Mouse (Mus musculus): Measurements from ENCODE around the gene Thap3. TPM values are rescaled to one million over a fixed set of nuclear protein-coding genes. Genes with fewer than 3 reads are reported as not detected.
"Not testable (repeated sequence)": the region's sequence is repeated elsewhere in the genome, so short reads cannot be mapped to it uniquely, and the experiment has no call there.

Gene Thap3
- polyA plus RNA-seq (2014; fragmentation: Nextera tagmentation; extraction: Ambion mirVana) = 27.2 and 31.2 TPM in 2 replicates

DNA sequence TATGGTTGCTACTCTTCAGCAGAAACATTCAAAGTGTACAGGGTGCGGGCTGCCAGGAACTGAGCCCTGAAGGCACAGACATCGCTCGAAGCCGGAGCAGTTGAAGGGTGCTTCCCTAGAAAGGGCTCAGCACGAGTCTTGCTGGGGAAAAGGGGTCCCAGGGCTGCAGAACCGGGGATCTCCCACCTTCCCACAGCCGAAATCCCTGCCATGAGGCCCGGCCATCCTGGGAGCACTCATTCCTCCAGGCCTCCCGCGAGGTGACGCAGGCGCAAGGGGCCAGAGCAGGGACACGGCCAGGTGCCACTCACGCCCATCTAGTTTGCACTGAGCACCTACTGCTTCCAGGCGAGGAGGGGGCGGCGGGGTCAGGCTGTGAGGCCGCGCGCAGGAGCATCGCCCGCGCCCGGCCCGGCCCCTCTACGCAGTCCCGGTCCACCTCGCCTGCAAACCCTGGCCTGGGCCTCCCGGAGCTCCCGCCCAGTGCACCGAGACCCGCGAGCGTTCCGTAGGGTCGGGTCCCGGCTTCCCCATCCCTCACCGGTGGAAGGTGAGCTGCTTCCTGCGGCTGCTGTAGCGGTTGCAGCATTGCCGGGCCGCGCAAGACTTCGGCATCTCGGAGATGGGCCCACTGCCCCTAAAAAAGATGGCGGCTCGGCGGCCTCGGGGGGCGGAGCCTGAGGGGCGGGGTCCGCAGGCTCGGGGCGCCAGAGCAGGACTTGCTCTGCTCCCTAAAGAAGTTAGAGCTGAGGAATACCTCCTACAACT, at the start of gene Thap3:
Gene Thap3, minus strand, starts transcription at position 656 of the 768 bp plus-strand sequence.
- no peaks in the 10 kb centered on the region for H3K9me3 ChIP-seq (ENCODE audit: low read depth, low read length)
- under 1% methylated on average over 53 of the region's 54 CpGs for WGBS
- H3K4me3 ChIP-seq (ENCODE audit: low read depth, low read length) = peak within 1 kb of the TSS; percentile 88
- no peak for TF ChIP-seq CTCF (IDR thresholded peaks at IDR 0.05; ENCODE audit: low read depth)
- H3K4me1 ChIP-seq (ENCODE audit: insufficient read depth) = peaks cover 9% of the 10 kb centered on the region
- H3K27ac ChIP-seq (ENCODE audit: low read depth) = peak within 1 kb of the TSS; percentile 77
- peak within 1 kb of the TSS; percentile 84 for H3K9ac ChIP-seq
- H3K36me3 ChIP-seq (ENCODE audit: insufficient read depth) = peaks cover 55% of the 10 kb centered on the region
- peak; percentile 86 for DNase-seq
- peak; percentile 74 for ATAC-seq (ENCODE audit: insufficient read depth)
- no peaks in the 10 kb centered on the region for H3K27me3 ChIP-seq (ENCODE audit: insufficient read depth, low read length)
- peak within 1 kb of the TSS; percentile 85 for H3K4me2 ChIP-seq

GRCm38 (mm10) chr4:152038225-152038984, 49.6 kb upstream of the Thap3 start, which contains the start of gene Tas1r1:
Gene Tas1r1 (minus strand): TSS chr4:152038568.
- no peak for TF ChIP-seq CTCF (IDR thresholded peaks at IDR 0.05; ENCODE audit: low read depth)
- 40% methylated on average over 10 of the region's 10 CpGs for WGBS
- H3K36me3 ChIP-seq (ENCODE audit: insufficient read depth) = peaks cover 25% of the 10 kb centered on the region
- H3K9ac ChIP-seq = peak within 1 kb of the TSS; percentile 89
- no peaks in the 10 kb centered on the region for H3K9me3 ChIP-seq (ENCODE audit: low read depth, low read length)
- peak within 1 kb of the TSS; percentile 99 for H3K4me3 ChIP-seq (ENCODE audit: low read depth, low read length)
- H3K4me1 ChIP-seq (ENCODE audit: insufficient read depth) = no peaks in the 10 kb centered on the region
- DNase-seq (no peak), ATAC-seq (ENCODE audit: insufficient read depth) (peak; percentile 19; the same call in 1 of the 2 replicates)
- H3K27ac ChIP-seq (ENCODE audit: low read depth) = no peak within 1 kb of the TSS; the same call in 1 of the 2 replicates
- no peaks in the 10 kb centered on the region for H3K27me3 ChIP-seq (ENCODE audit: insufficient read depth, low read length)
- H3K4me2 ChIP-seq = peak within 1 kb of the TSS; percentile 93

GRCm38 (mm10) chr4:152036464-152036863, 47.7 kb upstream of the Thap3 start:
- not testable (repeated sequence) for H3K4me3 ChIP-seq (ENCODE audit: low read depth, low read length); DNase-seq; H3K9ac ChIP-seq; H3K4me2 ChIP-seq; H3K36me3 ChIP-seq (ENCODE audit: insufficient read depth); H3K9me3 ChIP-seq (ENCODE audit: low read depth, low read length); ATAC-seq (ENCODE audit: insufficient read depth); H3K4me1 ChIP-seq (ENCODE audit: insufficient read depth); H3K27me3 ChIP-seq (ENCODE audit: insufficient read depth, low read length); H3K27ac ChIP-seq (ENCODE audit: low read depth)
- TF ChIP-seq CTCF (IDR thresholded peaks at IDR 0.05; ENCODE audit: low read depth) = peak; percentile 26; the same call in 1 of the 2 replicates
- 87% methylated on average over 6 of the region's 6 CpGs for WGBS

- Histone ChIP-seq H3K4me3 (ENCODE audit: low read depth, low read length) (no peak overlapping the region), H3K9me3 (ENCODE audit: low read depth, low read length) (no peaks in the 10 kb centered on the region), H3K36me3 (ENCODE audit: insufficient read depth) (no peaks in the 10 kb centered on the region), H3K27me3 (ENCODE audit: insufficient read depth, low read length) (no peaks in the 10 kb centered on the region), H3K4me2 (no peak overlapping the region), H3K27ac (ENCODE audit: low read depth) (no peak overlapping the region), H3K9ac (no peak overlapping the region), H3K4me1 (ENCODE audit: insufficient read depth) (peaks cover 4% of the 10 kb centered on the region; the same call in 1 of the 2 replicates)
- ATAC-seq (ENCODE audit: insufficient read depth) (no peak), DNase-seq (no peak)
- TF ChIP-seq CTCF (IDR thresholded peaks at IDR 0.05; ENCODE audit: low read depth) = no peak
- WGBS = 85% methylated on average over 13 of the region's 13 CpGs
These were observed 44.1 kb upstream of the Thap3 start for GRCm38 (mm10) chr4:152032922-152033321.

DNA sequence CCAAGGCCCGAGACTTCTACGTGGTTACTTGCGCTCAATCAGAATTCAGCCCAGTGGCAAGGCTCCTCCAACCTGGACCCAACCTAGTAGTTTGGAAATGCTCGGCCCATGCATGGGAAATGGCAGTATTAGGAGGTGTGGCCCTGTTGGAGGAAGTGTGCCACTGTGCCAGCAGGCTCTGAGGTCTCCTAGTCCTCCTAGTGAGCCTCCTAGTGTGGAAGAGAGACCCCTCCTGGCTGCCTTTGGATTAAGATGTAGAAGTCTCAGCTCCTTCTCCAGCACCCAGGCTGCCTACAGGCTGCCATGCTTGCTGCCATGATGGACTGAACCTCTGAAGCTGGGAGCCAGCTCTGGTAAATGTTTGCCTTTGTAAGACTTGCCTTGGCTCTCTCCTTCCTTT, 41.2 kb upstream of the Thap3 start:
- Histone ChIP-seq H3K4me1 (ENCODE audit: insufficient read depth) (peaks cover 14% of the 10 kb centered on the region), H3K36me3 (ENCODE audit: insufficient read depth) (peaks cover 1% of the 10 kb centered on the region; the same call in 1 of the 2 replicates), H3K9me3 (ENCODE audit: low read depth, low read length) (no peaks in the 10 kb centered on the region), H3K4me2 (no peak overlapping the region), H3K27me3 (ENCODE audit: insufficient read depth, low read length) (no peaks in the 10 kb centered on the region), H3K27ac (ENCODE audit: low read depth) (no peak overlapping the region), H3K4me3 (ENCODE audit: low read depth, low read length) (no peak overlapping the region), H3K9ac (no peak overlapping the region)
- ATAC-seq (ENCODE audit: insufficient read depth) (no peak), DNase-seq (peak; percentile 65)
- 81% methylated on average over 4 of the region's 4 CpGs for WGBS
- TF ChIP-seq CTCF (IDR thresholded peaks at IDR 0.05; ENCODE audit: low read depth) = peak; percentile 21

GRCm38 (mm10) chr4:152029087-152029486, 40.3 kb upstream of the Thap3 start:
- ATAC-seq (ENCODE audit: insufficient read depth) = no peak
- TF ChIP-seq CTCF (IDR thresholded peaks at IDR 0.05; ENCODE audit: low read depth) = peak; percentile 57

DNA sequence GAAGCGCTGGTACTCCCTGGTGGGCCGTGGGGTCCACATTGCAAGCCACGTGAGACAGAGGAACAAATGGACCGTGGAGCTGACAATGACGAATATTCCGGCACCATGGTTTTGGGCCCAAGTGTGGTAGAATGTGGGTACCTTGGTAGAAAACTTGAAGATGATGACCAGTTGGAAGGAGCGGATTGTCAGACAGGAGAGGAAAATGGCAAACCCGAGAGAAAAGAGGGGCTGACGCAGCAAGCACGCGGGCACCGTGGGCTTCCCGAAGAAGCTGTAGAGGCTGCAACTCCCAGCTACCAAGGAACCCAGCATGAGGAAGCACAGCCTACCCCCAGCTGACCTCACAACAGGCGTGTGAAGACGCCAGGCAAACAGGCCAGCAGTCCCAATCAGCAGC, 39.7 kb upstream of the Thap3 start:
- peak overlapping the region; percentile 98 for H3K4me2 ChIP-seq
- H3K4me3 ChIP-seq (ENCODE audit: low read depth, low read length) = peak overlapping the region; percentile 73
- H3K27ac ChIP-seq (ENCODE audit: low read depth) = no peak overlapping the region
- TF ChIP-seq CTCF (IDR thresholded peaks at IDR 0.05; ENCODE audit: low read depth) = no peak
- ATAC-seq (ENCODE audit: insufficient read depth) (no peak), DNase-seq (no peak)
- 53% methylated on average over 15 of the region's 15 CpGs for WGBS
- peaks cover 14% of the 10 kb centered on the region for H3K4me1 ChIP-seq (ENCODE audit: insufficient read depth)
- peaks cover 14% of the 10 kb centered on the region for H3K36me3 ChIP-seq (ENCODE audit: insufficient read depth)
- H3K9me3 ChIP-seq (ENCODE audit: low read depth, low read length) = no peaks in the 10 kb centered on the region
- H3K27me3 ChIP-seq (ENCODE audit: insufficient read depth, low read length) = no peaks in the 10 kb centered on the region
- peak overlapping the region; percentile 68 for H3K9ac ChIP-seq

More at GRCm38 (mm10) chr4:152029087-152029486, 40.3 kb upstream of the Thap3 start:
- WGBS = 40% methylated on average over 5 of the region's 5 CpGs
- no peak overlapping the region for H3K4me3 ChIP-seq (ENCODE audit: low read depth, low read length)
- H3K27me3 ChIP-seq (ENCODE audit: insufficient read depth, low read length) = no peaks in the 10 kb centered on the region
- peaks cover 8% of the 10 kb centered on the region; the same call in 1 of the 2 replicates for H3K36me3 ChIP-seq (ENCODE audit: insufficient read depth)
- H3K4me2 ChIP-seq = no peak overlapping the region
- H3K27ac ChIP-seq (ENCODE audit: low read depth) = no peak overlapping the region
- H3K4me1 ChIP-seq (ENCODE audit: insufficient read depth) = peaks cover 14% of the 10 kb centered on the region
- no peaks in the 10 kb centered on the region for H3K9me3 ChIP-seq (ENCODE audit: low read depth, low read length)
- H3K9ac ChIP-seq = no peak overlapping the region
- DNase-seq = no peak
